Mouse (Mus musculus): Measurements from ENCODE around the gene Dgcr2. TPM values are rescaled to one million over a fixed set of nuclear protein-coding genes. Genes with fewer than 3 reads are reported as not detected.

Dgcr2 gene
- polyA plus RNA-seq, 2 experiments = 14.2 to 15.5 TPM

DNA sequence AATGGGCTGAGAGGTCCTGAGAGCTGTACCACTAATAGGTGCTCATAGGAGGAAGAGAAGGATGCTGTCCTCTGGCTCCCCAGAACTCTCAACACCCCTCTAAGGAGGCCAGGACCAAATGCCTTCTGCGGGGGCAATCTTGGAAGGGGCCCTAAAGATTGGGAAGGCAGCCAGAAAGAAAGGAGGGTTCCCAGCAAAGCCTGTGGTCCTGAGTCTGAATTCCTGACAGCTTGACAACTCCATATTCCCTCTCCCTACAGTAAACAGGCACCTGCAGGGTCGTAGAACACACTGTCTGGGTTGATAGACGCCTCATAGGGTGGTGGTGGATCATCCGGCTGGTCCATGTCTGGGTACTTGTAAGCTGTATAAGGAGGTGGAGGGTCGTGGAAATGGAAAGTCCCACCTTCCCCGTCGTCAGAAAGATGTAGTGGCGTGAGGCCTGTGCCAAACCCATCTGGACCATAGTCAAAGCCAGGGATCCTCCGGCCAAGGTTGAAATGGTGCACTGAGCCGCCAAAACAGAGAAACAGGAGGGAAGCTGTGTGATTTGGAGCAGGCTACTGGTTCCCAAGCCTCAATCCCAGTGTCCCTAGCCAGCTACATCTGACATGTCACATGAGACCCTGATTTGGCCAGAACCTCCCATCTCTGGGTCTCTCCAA is 54.5 kb downstream of the Dgcr2 start:
- DNase-seq (ENCODE audit: low read depth in 3 of 3, low spot score in 3 of 3) = no peak
- ATAC-seq (ENCODE audit: insufficient read depth) = no peak
- Histone ChIP-seq H3K27ac (no peak overlapping the region), H3K36me3 (replicated peaks; ENCODE audit: control insufficient read depth, insufficient read depth, low read depth) (peaks cover 26% of the 10 kb centered on the region), H3K27me3 (ENCODE audit: control insufficient read depth, insufficient read depth, low read length) (no peaks in the 10 kb centered on the region), H3K4me2 (ENCODE audit: low read depth) (no peak overlapping the region), H3K4me3 (ENCODE audit: insufficient read depth in 1 of 2, low read depth in 2 of 2, low read length in 2 of 2) (no peak overlapping the region), H3K9me3 (ENCODE audit: control insufficient read depth, low read length) (no peaks in the 10 kb centered on the region), H3K9ac (replicated peaks) (no peak overlapping the region), H3K4me1 (replicated peaks; ENCODE audit: control insufficient read depth in 2 of 2, insufficient read depth in 2 of 2, low read length in 1 of 2) (no peaks in the 10 kb centered on the region)
- no peak for TF ChIP-seq EP300 (IDR thresholded peaks at IDR 0.05; ENCODE audit: low read depth)
- TF ChIP-seq CTCF (IDR thresholded peaks at IDR 0.05; ENCODE audit: low read depth) = no peak
- WGBS (ENCODE audit: insufficient replicate concordance) = 74% methylated on average over 10 of the region's 10 CpGs

DNA sequence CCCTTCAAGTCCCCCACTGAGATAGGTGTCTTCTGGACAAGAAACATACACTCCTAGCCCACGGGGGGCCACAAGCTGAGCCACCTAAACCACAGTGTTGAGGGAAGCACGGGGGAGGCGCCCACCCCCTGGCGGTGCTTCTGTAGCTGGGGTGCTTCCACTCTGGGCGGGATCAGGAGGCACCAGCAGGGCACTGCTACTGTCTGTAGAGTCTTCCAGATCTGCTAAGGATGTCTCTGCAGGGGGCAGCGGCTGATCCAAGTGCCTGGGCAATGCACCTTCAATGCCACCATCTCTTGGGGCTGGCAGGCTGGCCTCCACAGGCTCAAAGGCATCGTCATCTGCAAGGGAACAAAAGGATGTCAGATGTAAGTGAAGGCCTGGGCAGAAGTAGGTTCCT is 55.9 kb downstream of the Dgcr2 start:
- Histone ChIP-seq H3K36me3 (replicated peaks; ENCODE audit: control insufficient read depth, insufficient read depth, low read depth) (peaks cover 25% of the 10 kb centered on the region), H3K4me2 (ENCODE audit: low read depth) (no peak overlapping the region), H3K4me1 (replicated peaks; ENCODE audit: control insufficient read depth in 2 of 2, insufficient read depth in 2 of 2, low read length in 1 of 2) (no peaks in the 10 kb centered on the region), H3K9me3 (ENCODE audit: control insufficient read depth, low read length) (no peaks in the 10 kb centered on the region), H3K27ac (no peak overlapping the region), H3K9ac (replicated peaks) (no peak overlapping the region), H3K4me3 (ENCODE audit: insufficient read depth in 1 of 2, low read depth in 2 of 2, low read length in 2 of 2) (no peak overlapping the region), H3K27me3 (ENCODE audit: control insufficient read depth, insufficient read depth, low read length) (no peaks in the 10 kb centered on the region)
- WGBS (ENCODE audit: insufficient replicate concordance) = 81% methylated on average over 7 of the region's 7 CpGs
- ATAC-seq (ENCODE audit: insufficient read depth) = no peak
- TF ChIP-seq EP300 (IDR thresholded peaks at IDR 0.05; ENCODE audit: low read depth) = no peak
- no peak for TF ChIP-seq CTCF (IDR thresholded peaks at IDR 0.05; ENCODE audit: low read depth)
- no peak for DNase-seq (ENCODE audit: low read depth in 3 of 3, low spot score in 3 of 3)

DNA sequence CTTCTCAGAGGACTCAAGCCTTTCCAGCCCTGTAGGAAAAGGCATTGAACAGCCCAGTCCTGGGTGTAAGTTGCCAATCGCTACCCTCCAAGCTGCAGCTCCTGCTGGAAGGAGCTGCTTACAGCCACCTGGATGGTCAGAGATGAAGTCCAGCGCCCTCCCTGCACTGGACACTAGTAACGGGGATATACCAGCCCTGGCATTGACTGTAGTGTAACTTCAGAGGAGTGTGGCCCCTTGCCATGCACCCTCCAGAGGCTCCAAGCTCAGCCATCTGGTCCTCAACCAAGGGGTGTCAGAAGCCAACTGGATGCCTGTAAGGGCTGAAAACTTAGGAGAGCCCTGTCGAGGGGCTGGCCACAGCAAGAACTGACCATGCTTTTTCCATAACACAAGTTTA is 58.4 kb downstream of the Dgcr2 start:
- WGBS (ENCODE audit: insufficient replicate concordance) = 62% methylated on average over 4 of the region's 4 CpGs
- H3K9ac ChIP-seq (replicated peaks) = no peak overlapping the region
- H3K27ac ChIP-seq = no peak overlapping the region
- no peak overlapping the region for H3K4me3 ChIP-seq (ENCODE audit: insufficient read depth in 1 of 2, low read depth in 2 of 2, low read length in 2 of 2)
- H3K4me1 ChIP-seq (replicated peaks; ENCODE audit: control insufficient read depth in 2 of 2, insufficient read depth in 2 of 2, low read length in 1 of 2) = no peaks in the 10 kb centered on the region
- no peaks in the 10 kb centered on the region for H3K9me3 ChIP-seq (ENCODE audit: control insufficient read depth, low read length)
- DNase-seq (ENCODE audit: low read depth in 3 of 3, low spot score in 3 of 3) = no peak
- no peak for ATAC-seq (ENCODE audit: insufficient read depth)
- peaks cover 15% of the 10 kb centered on the region for H3K27me3 ChIP-seq (ENCODE audit: control insufficient read depth, insufficient read depth, low read length)
- no peak overlapping the region for H3K4me2 ChIP-seq (ENCODE audit: low read depth)
- TF ChIP-seq EP300 (IDR thresholded peaks at IDR 0.05; ENCODE audit: low read depth) (no peak), CTCF (IDR thresholded peaks at IDR 0.05; ENCODE audit: low read depth) (no peak)
- H3K36me3 ChIP-seq (replicated peaks; ENCODE audit: control insufficient read depth, insufficient read depth, low read depth) = peaks cover 19% of the 10 kb centered on the region

DNA sequence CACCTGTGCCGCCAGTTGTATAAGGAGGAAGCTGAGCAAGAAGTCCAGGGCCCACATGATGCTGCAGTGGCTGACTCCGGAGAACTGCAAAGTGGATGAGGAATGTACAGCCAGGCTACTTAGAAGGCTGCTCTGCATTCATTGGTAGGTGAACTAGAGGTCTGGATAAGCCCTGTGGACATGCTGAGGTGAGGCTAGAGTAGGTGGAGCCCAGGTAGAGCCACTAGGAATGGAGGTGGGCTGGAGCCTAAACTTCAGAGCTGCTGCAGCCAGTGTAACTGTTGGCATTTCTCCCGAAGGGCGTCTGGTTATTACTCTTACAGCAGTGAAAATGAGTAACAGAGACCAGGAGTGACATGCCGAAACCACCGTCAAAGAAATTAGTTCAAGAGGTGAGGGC is 60.3 kb downstream of the Dgcr2 start, which contains the start of gene Car15:
Car15 (minus strand) TSS at position 314 of the 400 bp plus-strand sequence.
- H3K4me2 ChIP-seq (ENCODE audit: low read depth) = no peak within 1 kb of the TSS
- no peaks in the 10 kb centered on the region for H3K9me3 ChIP-seq (ENCODE audit: control insufficient read depth, low read length)
- H3K36me3 ChIP-seq (replicated peaks; ENCODE audit: control insufficient read depth, insufficient read depth, low read depth) = peaks cover 12% of the 10 kb centered on the region
- ATAC-seq (ENCODE audit: insufficient read depth) (no peak), DNase-seq (ENCODE audit: low read depth in 3 of 3, low spot score in 3 of 3) (no peak)
- no peak within 1 kb of the TSS for H3K27ac ChIP-seq
- no peaks in the 10 kb centered on the region for H3K4me1 ChIP-seq (replicated peaks; ENCODE audit: control insufficient read depth in 2 of 2, insufficient read depth in 2 of 2, low read length in 1 of 2)
- no peak within 1 kb of the TSS for H3K9ac ChIP-seq (replicated peaks)
- WGBS (ENCODE audit: insufficient replicate concordance) = 68% methylated on average over 6 of the region's 6 CpGs
- H3K4me3 ChIP-seq (ENCODE audit: insufficient read depth in 1 of 2, low read depth in 2 of 2, low read length in 2 of 2) = no peak within 1 kb of the TSS
- TF ChIP-seq CTCF (IDR thresholded peaks at IDR 0.05; ENCODE audit: low read depth) = no peak
- TF ChIP-seq EP300 (IDR thresholded peaks at IDR 0.05; ENCODE audit: low read depth) = no peak
- H3K27me3 ChIP-seq (ENCODE audit: control insufficient read depth, insufficient read depth, low read length) = peaks cover 34% of the 10 kb centered on the region

DNA sequence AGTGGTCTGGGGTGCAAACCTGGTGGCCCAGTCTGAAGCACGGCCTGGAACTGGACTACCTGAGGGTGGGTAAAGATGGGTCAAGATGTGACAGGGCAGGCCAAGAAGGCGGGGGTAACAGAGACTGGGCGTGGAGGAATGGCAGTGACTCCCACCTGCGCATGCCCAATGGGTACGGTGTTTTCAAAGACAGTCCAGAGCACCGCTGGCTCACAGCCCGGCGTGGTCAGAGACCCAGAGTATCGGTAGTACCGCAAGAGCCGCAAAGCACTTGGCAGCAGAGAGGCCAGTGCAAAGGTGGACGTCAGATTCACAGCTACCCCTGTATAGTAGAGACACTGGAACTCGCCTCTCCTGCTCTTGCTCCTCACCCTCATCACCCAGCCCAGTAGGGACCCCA is 62.9 kb downstream of the Dgcr2 start:
- WGBS (ENCODE audit: insufficient replicate concordance) = 46% methylated on average over 13 of the region's 13 CpGs
- no peak for TF ChIP-seq CTCF (IDR thresholded peaks at IDR 0.05; ENCODE audit: low read depth)
- TF ChIP-seq EP300 (IDR thresholded peaks at IDR 0.05; ENCODE audit: low read depth) = no peak
- no peaks in the 10 kb centered on the region for H3K36me3 ChIP-seq (replicated peaks; ENCODE audit: control insufficient read depth, insufficient read depth, low read depth)
- DNase-seq (ENCODE audit: low read depth in 3 of 3, low spot score in 3 of 3) (no peak), ATAC-seq (ENCODE audit: insufficient read depth) (no peak)
- H3K4me1 ChIP-seq (replicated peaks; ENCODE audit: control insufficient read depth in 2 of 2, insufficient read depth in 2 of 2, low read length in 1 of 2) = no peaks in the 10 kb centered on the region
- H3K9ac ChIP-seq (replicated peaks) = no peak overlapping the region
- H3K27me3 ChIP-seq (ENCODE audit: control insufficient read depth, insufficient read depth, low read length) = peaks cover 59% of the 10 kb centered on the region
- H3K9me3 ChIP-seq (ENCODE audit: control insufficient read depth, low read length) = no peaks in the 10 kb centered on the region
- H3K4me3 ChIP-seq (ENCODE audit: insufficient read depth in 1 of 2, low read depth in 2 of 2, low read length in 2 of 2) = no peak overlapping the region
- no peak overlapping the region for H3K4me2 ChIP-seq (ENCODE audit: low read depth)
- no peak overlapping the region for H3K27ac ChIP-seq
